Mouse (Mus musculus): ENCODE measurements around the gene Sncg.

GRCm38 (mm10) chr14:34365147-34365507, 9.5 kb downstream of the Sncg start:
- TF ChIP-seq CTCF (IDR thresholded peaks at IDR 0.05; ENCODE audit: low read depth) = no peak
- TF ChIP-seq EP300 (optimal IDR thresholded peaks at IDR 0.05) = no peak

Measured in stomach, postnatal 0 days (tissue).